Mouse (Mus musculus) myocyte (in vitro differentiated cells): ENCODE data around the gene 2410015M20Rik.

Experiments
- MAX ChIP-seq: IDR thresholded peaks from one replicate; pipeline ENCODE4 v1.6.1; 2011; ENCODE audit warnings: low read depth, mild to moderate bottlenecking, control low read depth
- POLR2A ChIP-seq: IDR thresholded peaks from one replicate; pipeline ENCODE4 v1.6.1; 2011; ENCODE audit warnings: low read depth, mild to moderate bottlenecking, control low read depth, moderate library complexity; ENCODE audit not compliant: insufficient read length

DNA sequence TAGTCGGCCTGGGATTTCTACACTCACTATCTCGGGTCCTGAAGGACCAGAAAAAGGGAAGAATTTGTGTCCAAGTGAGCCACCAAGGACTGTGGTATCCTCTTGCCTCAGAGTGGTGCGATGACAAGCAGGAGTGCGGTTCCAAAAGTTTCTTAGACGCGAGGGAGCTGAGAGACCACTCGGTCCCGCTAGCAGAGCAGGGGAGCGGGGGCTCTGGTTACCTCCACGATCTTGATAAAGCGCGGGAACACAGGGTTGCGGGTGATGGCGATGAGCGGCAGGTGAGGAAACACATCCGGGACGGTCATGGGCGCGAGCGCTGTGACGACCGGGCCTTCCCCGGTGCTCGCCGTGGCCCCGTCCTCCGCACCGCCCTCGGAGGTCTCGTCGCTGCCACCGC lies 16.7 kb upstream of the 2410015M20Rik start:
- TF ChIP-seq MAX = no peak
- TF ChIP-seq POLR2A = no peak
